Comparison of ENCODE assay signal across 8 mouse cellular contexts in genomic region chr11:23666526-23666925, GRCm38 (mm10). TPM values are rescaled to one million over a fixed set of nuclear protein-coding genes. Genes with fewer than 3 reads are reported as not detected.
DNase-seq lines count a peak whose midpoint lies in the region; ATAC-seq and TF ChIP-seq lines count a peak whose summit lies in the region.

No protein-coding gene starts in this region.

- TF ChIP-seq POLR2A in bone marrow, adult 2 months (IDR thresholded peaks at IDR 0.05; ENCODE audit: borderline replicate concordance, control insufficient read depth, low read depth, low read length): no peak

- H3K4me1 ChIP-seq in heart, postnatal 0 days (ENCODE audit: control insufficient read depth, insufficient read depth): 0 out of 2 replicates have a peak, but pooled peaks cover 6% of the 10 kb centered on the region
- no peaks in the 10 kb centered on the region; the same call in 1 of the 2 replicates for H3K4me1 ChIP-seq in bone marrow, adult 2 months (ENCODE audit: control insufficient read depth, insufficient read depth, low read length)
- H3K4me1 ChIP-seq in hindbrain, embryonic 12.5 days: peaks cover 11% of the 10 kb centered on the region
- peaks cover 31% of the 10 kb centered on the region for H3K4me1 ChIP-seq in midbrain, embryonic 13.5 days (replicated peaks)

- no peak for TF ChIP-seq CTCF in heart, postnatal 0 days (IDR thresholded peaks at IDR 0.05; ENCODE audit: low read depth)
- TF ChIP-seq CTCF in bone marrow, adult 2 months (IDR thresholded peaks at IDR 0.05; ENCODE audit: control insufficient read depth, insufficient read depth, low read length): no peak

- H3K9me3 ChIP-seq in heart, postnatal 0 days (replicated peaks; ENCODE audit: control insufficient read depth, low read length): no peaks in the 10 kb centered on the region
- H3K9me3 ChIP-seq in hindbrain, embryonic 12.5 days (replicated peaks): no peaks in the 10 kb centered on the region
- no peaks in the 10 kb centered on the region for H3K9me3 ChIP-seq in midbrain, embryonic 13.5 days

- H3K4me3 ChIP-seq in heart, postnatal 0 days (ENCODE audit: low read depth, low read length): peak overlapping the region; percentile 97
- H3K4me3 ChIP-seq in bone marrow, adult 2 months (replicated peaks; ENCODE audit: control insufficient read depth, low read depth, low read length): peak overlapping the region; percentile 94
- H3K4me3 ChIP-seq in hindbrain, embryonic 12.5 days: peak overlapping the region; percentile 72
- H3K4me3 ChIP-seq in midbrain, embryonic 13.5 days (replicated peaks): peak overlapping the region; percentile 93

- H3K4me2 ChIP-seq in heart, postnatal 0 days (ENCODE audit: low read depth, low read length): peak overlapping the region; percentile 78
- H3K4me2 ChIP-seq in hindbrain, embryonic 12.5 days (replicated peaks): peak overlapping the region; percentile 64
- peak overlapping the region; percentile 64 for H3K4me2 ChIP-seq in midbrain, embryonic 13.5 days (replicated peaks)

- peak overlapping the region; percentile 95 for H3K27ac ChIP-seq in heart, postnatal 0 days (ENCODE audit: low read depth)
- peak overlapping the region; percentile 91 for H3K27ac ChIP-seq in bone marrow, adult 2 months (ENCODE audit: control insufficient read depth, insufficient read depth, low read depth, low read length, poor library complexity)
- peak overlapping the region; percentile 93 for H3K27ac ChIP-seq in hindbrain, embryonic 12.5 days
- H3K27ac ChIP-seq in midbrain, embryonic 13.5 days: peak overlapping the region; percentile 95

- intact Hi-C loops in left cerebral cortex, postnatal 25 days (cut with DNase I): no loop called here

- ATAC-seq in heart, postnatal 0 days (ENCODE audit: insufficient read depth, low read depth): no peak; the same call in 1 of the 2 replicates
- ATAC-seq in hindbrain, embryonic 12.5 days (ENCODE audit: low FRiP score): no peak
- ATAC-seq in midbrain, embryonic 13.5 days: no peak

- peak overlapping the region; percentile 93 for H3K9ac ChIP-seq in heart, postnatal 0 days (replicated peaks; ENCODE audit: low read depth, low read length)
- peak overlapping the region; percentile 65 for H3K9ac ChIP-seq in hindbrain, embryonic 12.5 days
- peak overlapping the region; percentile 92 for H3K9ac ChIP-seq in midbrain, embryonic 13.5 days (replicated peaks)

- no peaks in the 10 kb centered on the region for H3K27me3 ChIP-seq in heart, postnatal 0 days (ENCODE audit: control insufficient read depth, insufficient read depth, low read length)
- H3K27me3 ChIP-seq in hindbrain, embryonic 12.5 days: no peaks in the 10 kb centered on the region
- no peaks in the 10 kb centered on the region for H3K27me3 ChIP-seq in midbrain, embryonic 13.5 days

- no peaks in the 10 kb centered on the region for H3K36me3 ChIP-seq in heart, postnatal 0 days (replicated peaks; ENCODE audit: control insufficient read depth, insufficient read depth, low read length)
- H3K36me3 ChIP-seq in hindbrain, embryonic 12.5 days: 0 out of 2 replicates have a peak, but pooled peaks cover 3% of the 10 kb centered on the region
- peaks cover 3% of the 10 kb centered on the region; the same call in 1 of the 2 replicates for H3K36me3 ChIP-seq in midbrain, embryonic 13.5 days

- no peak for DNase-seq in heart, postnatal 0 days (ENCODE audit: low spot score)
- DNase-seq in heart, adult 9 months (ENCODE audit: low spot score in 2 of 2): no peak
- DNase-seq in left cerebral cortex, postnatal 25 days (ENCODE audit: low spot score in 2 of 2): no peak
- no peak for DNase-seq in thymus, adult 18-20 months
- DNase-seq in ovary, postnatal 14 days (ENCODE audit: low spot score): no peak

- 9% methylated on average over 5 of the region's 5 CpGs for WGBS in heart, postnatal 0 days
- 5% methylated on average over 5 of the region's 5 CpGs for WGBS in bone marrow, adult 2 months
- 11% methylated on average over 5 of the region's 5 CpGs for WGBS in hindbrain, embryonic 12.5 days
- 15% methylated on average over 5 of the region's 5 CpGs for whole genome bisulfite sequencing in midbrain, embryonic 13.5 days

- TF ChIP-seq EP300 in heart, postnatal 0 days (IDR thresholded peaks at IDR 0.05; ENCODE audit: low read depth): no peak

RNA-seq across cellular contexts. Expression of gene Pex13, which starts 0.8 kb away (rescaled TPM):
- 12.7 and 22.5 TPM in 2 replicates for total RNA-seq in heart, postnatal 0 days (2014; rRNA removed; ENCODE audit: low replicate concordance)
- polyA plus RNA-seq in heart, postnatal 0 days (2015; fragmentation: Nextera tagmentation; extraction: Ambion mirVana): 27.8 and 33.0 TPM in 2 replicates
- polyA plus RNA-seq in bone marrow, adult 2 months (2011; ENCODE audit: insufficient read depth, insufficient read length, low replicate concordance, missing spikeins): 9.6 and 13.8 TPM in 2 replicates
- 48.2 and 51.0 TPM in 2 replicates for polyA plus RNA-seq in hindbrain, embryonic 12.5 days (2016; fragmentation: Nextera tagmentation; extraction: Ambion mirVana)
- 34.7 and 41.8 TPM in 2 replicates for polyA plus RNA-seq in midbrain, embryonic 13.5 days (2015; fragmentation: Nextera tagmentation; extraction: Ambion mirVana)
- total RNA-seq in left cerebral cortex, postnatal 25 days (2021): 10 to 100 TPM; 25.9 to 26.5 TPM

RNA-seq across cellular contexts. Expression of gene Pus10, which starts 1.1 kb away (rescaled TPM):
- total RNA-seq in heart, postnatal 0 days (2014; rRNA removed; ENCODE audit: low replicate concordance): 4.8 and 13.3 TPM in 2 replicates
- polyA plus RNA-seq in heart, postnatal 0 days (2015; fragmentation: Nextera tagmentation; extraction: Ambion mirVana): 7.9 and 8.7 TPM in 2 replicates
- 9.9 and 12.0 TPM in 2 replicates for polyA plus RNA-seq in bone marrow, adult 2 months (2011; ENCODE audit: insufficient read depth, insufficient read length, low replicate concordance, missing spikeins)
- 20.9 and 22.2 TPM in 2 replicates for polyA plus RNA-seq in hindbrain, embryonic 12.5 days (2016; fragmentation: Nextera tagmentation; extraction: Ambion mirVana)
- polyA plus RNA-seq in midbrain, embryonic 13.5 days (2015; fragmentation: Nextera tagmentation; extraction: Ambion mirVana): 13.3 and 14.7 TPM in 2 replicates
- total RNA-seq in left cerebral cortex, postnatal 25 days (2021): 10 to 100 TPM; 16.0 to 19.6 TPM

RNA-seq across cellular contexts. Expression of gene 0610010F05Rik, which starts 33.1 kb away (rescaled TPM):
- total RNA-seq in heart, postnatal 0 days (2014; rRNA removed; ENCODE audit: low replicate concordance): 6.0 and 6.6 TPM in 2 replicates
- 15.8 and 16.2 TPM in 2 replicates for polyA plus RNA-seq in heart, postnatal 0 days (2015; fragmentation: Nextera tagmentation; extraction: Ambion mirVana)
- 4.4 and 6.8 TPM in 2 replicates for polyA plus RNA-seq in bone marrow, adult 2 months (2011; ENCODE audit: insufficient read depth, insufficient read length, low replicate concordance, missing spikeins)
- polyA plus RNA-seq in hindbrain, embryonic 12.5 days (2016; fragmentation: Nextera tagmentation; extraction: Ambion mirVana): 90.0 and 95.1 TPM in 2 replicates
- polyA plus RNA-seq in midbrain, embryonic 13.5 days (2015; fragmentation: Nextera tagmentation; extraction: Ambion mirVana): 141 and 149 TPM in 2 replicates
- total RNA-seq in left cerebral cortex, postnatal 25 days (2021): 10 to 100 TPM; 37.9 to 40.3 TPM
